Mouse (Mus musculus): ENCODE results near the gene Rufy1. TPM values are rescaled to one million over a fixed set of nuclear protein-coding genes. Genes with fewer than 3 reads are reported as not detected.
"Not testable (repeated sequence)": the region's sequence is repeated elsewhere in the genome, so short reads cannot be mapped to it uniquely, and the experiment has no call there.

Rufy1 gene
- total RNA-seq (2015) = 29.5 and 38.1 TPM in 2 replicates
- 42.5 and 48.5 TPM in 2 replicates for total RNA-seq (2017)

- ATAC-seq (replicated peaks; ENCODE audit: poor library complexity) = peak; percentile 56
Measured at GRCm38 (mm10) chr11:50430277-50431133, at the start of gene Rufy1. Gene Rufy1, minus strand, starts transcription at chr11:50431125.

- peak; percentile 58 for ATAC-seq (replicated peaks; ENCODE audit: poor library complexity)
Measured at GRCm38 (mm10) chr11:50478072-50478471, 47.1 kb upstream of the Rufy1 start.

- ATAC-seq (replicated peaks; ENCODE audit: poor library complexity) = no peak
Measured at GRCm38 (mm10) chr11:50477486-50478070, 46.7 kb upstream of the Rufy1 start.

GRCm38 (mm10) chr11:50476971-50477370 is 46.0 kb upstream of the Rufy1 start:
- ATAC-seq (replicated peaks; ENCODE audit: poor library complexity) = no peak

GRCm38 (mm10) chr11:50473933-50474332 is 43.0 kb upstream of the Rufy1 start:
- ATAC-seq (replicated peaks; ENCODE audit: poor library complexity) = peak; percentile 66

GRCm38 (mm10) chr11:50472161-50472939 is 41.4 kb upstream of the Rufy1 start:
- ATAC-seq (replicated peaks; ENCODE audit: poor library complexity) = no peak

- no peak for ATAC-seq (replicated peaks; ENCODE audit: poor library complexity)
Measured at GRCm38 (mm10) chr11:50461481-50461880, 30.6 kb upstream of the Rufy1 start.

GRCm38 (mm10) chr11:50459250-50459649 is 28.3 kb upstream of the Rufy1 start:
- no peak for ATAC-seq (replicated peaks; ENCODE audit: poor library complexity)

- ATAC-seq (replicated peaks; ENCODE audit: poor library complexity) = no peak
Measured at GRCm38 (mm10) chr11:50457111-50457911, 26.4 kb upstream of the Rufy1 start.

- no peak for ATAC-seq (replicated peaks; ENCODE audit: poor library complexity)
Measured at GRCm38 (mm10) chr11:50456455-50456854, 25.5 kb upstream of the Rufy1 start.

GRCm38 (mm10) chr11:50454934-50455333 is 24.0 kb upstream of the Rufy1 start:
- ATAC-seq (replicated peaks; ENCODE audit: poor library complexity) = no peak

GRCm38 (mm10) chr11:50450236-50450635 is 19.3 kb upstream of the Rufy1 start:
- no peak for ATAC-seq (replicated peaks; ENCODE audit: poor library complexity)

- ATAC-seq (replicated peaks; ENCODE audit: poor library complexity) = not testable (repeated sequence)
Measured at GRCm38 (mm10) chr11:50448163-50448562, 17.2 kb upstream of the Rufy1 start.

GRCm38 (mm10) chr11:50443259-50444065 is 12.5 kb upstream of the Rufy1 start:
- peak; percentile 50; the same call in 1 of the 2 replicates for ATAC-seq (replicated peaks; ENCODE audit: poor library complexity)

- no peak for ATAC-seq (replicated peaks; ENCODE audit: poor library complexity)
Measured at GRCm38 (mm10) chr11:50441637-50442036, 10.7 kb upstream of the Rufy1 start.

- ATAC-seq (replicated peaks; ENCODE audit: poor library complexity) = no peak
Measured at GRCm38 (mm10) chr11:50440691-50441090, 9.8 kb upstream of the Rufy1 start.

GRCm38 (mm10) chr11:50439857-50440256 is 8.9 kb upstream of the Rufy1 start:
- ATAC-seq (replicated peaks; ENCODE audit: poor library complexity) = peak; percentile 70

- ATAC-seq (replicated peaks; ENCODE audit: poor library complexity) = no peak
Measured at GRCm38 (mm10) chr11:50432896-50433295, 2.0 kb upstream of the Rufy1 start.

GRCm38 (mm10) chr11:50432069-50432440 is 1.1 kb upstream of the Rufy1 start:
- ATAC-seq (replicated peaks; ENCODE audit: poor library complexity) = no peak
